ENCODE assay signal across 19 mouse cellular contexts in the genomic region with DNA sequence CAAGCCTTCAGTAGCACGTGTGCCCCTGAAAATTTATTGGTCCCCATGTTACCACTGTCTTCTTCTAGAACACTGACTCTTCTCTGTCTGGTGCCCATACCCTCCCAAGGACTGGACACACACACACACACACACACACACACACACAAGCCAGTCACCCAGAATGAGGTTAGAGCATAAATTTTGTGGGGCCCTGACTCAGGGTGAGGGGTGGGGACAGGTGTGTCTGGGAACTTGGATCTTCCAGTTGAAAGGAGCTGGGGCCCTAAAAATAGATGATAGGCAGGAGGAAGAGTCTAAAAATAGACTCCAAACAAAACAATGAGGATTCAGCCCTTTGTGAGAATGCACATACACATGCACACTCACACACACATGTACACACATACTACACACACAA. TPM values are rescaled to one million over a fixed set of nuclear protein-coding genes. Genes with fewer than 3 reads are reported as not detected.
"Had no signal": no experiment of that assay in that cellular context is flagged by ENCODE, and none has a peak within 500 bp of the region (broad histone marks: within the 10 kb centered on the region; RNA-seq: fewer than 3 reads in every experiment).

No protein-coding gene starts in this region.

- DNase-seq: retina, postnatal 1 day; right cerebral cortex, adult 18-20 months; right cerebral cortex, postnatal 14 days; right cerebral cortex, postnatal 25 days; right cerebral cortex, postnatal 4 days; spleen, adult 18-20 months; thymus, adult 18-20 months; thymus, adult 2 months; thymus, postnatal 14 days; thymus, postnatal 25 days; thymus, postnatal 36 days; thymus, postnatal 4 days had no signal

- H3K4me2 ChIP-seq: neural tube, embryonic 13.5 days; neural tube, embryonic 15.5 days; stomach, embryonic 15.5 days had no signal

- H3K4me3 ChIP-seq: neural tube, embryonic 13.5 days; neural tube, embryonic 15.5 days; stomach, embryonic 15.5 days had no signal

- H3K36me3 ChIP-seq: neural tube, embryonic 13.5 days; neural tube, embryonic 15.5 days; stomach, embryonic 15.5 days had no signal

RNA-seq across cellular contexts. Expression of a gene that starts 1.8 kb away (rescaled TPM):
- polyA plus RNA-seq: neural tube, embryonic 13.5 days; spleen, adult 2 months; stomach, embryonic 14.5 days; thymus, postnatal 0 days; urinary bladder, adult 2 months had no signal

RNA-seq across cellular contexts. Expression of a gene that starts 13.1 kb away (rescaled TPM):
- polyA plus RNA-seq: stomach, embryonic 14.5 days; thymus, postnatal 0 days; urinary bladder, adult 2 months had no signal

RNA-seq across cellular contexts. Expression of a gene that starts 25.8 kb away (rescaled TPM):
- polyA plus RNA-seq: spleen, adult 2 months; thymus, postnatal 0 days; urinary bladder, adult 2 months had no signal
